Mouse (Mus musculus) heart, embryonic 11.5 days (tissue): ENCODE results near the gene Ttll11. TPM values are rescaled to one million over a fixed set of nuclear protein-coding genes. Genes with fewer than 3 reads are reported as not detected.

Experiments
- ATAC-seq: fragments of 200-750 bp; cut with Nextera tagmentation; replicated peaks from 2 replicates; pipeline ENCODE4 v1.8.0; 2017; ENCODE audit warnings: moderate library complexity; ENCODE audit not compliant: insufficient number of reproducible peaks, low FRiP score, low TSS enrichment
- H3K27ac ChIP-seq: fragments of 300-500 bp; sonication (generic); 2 replicates; pipeline ENCODE4 v1.5.1; 2014; ENCODE audit warnings: mild to moderate bottlenecking, low read depth, low read length
- H3K27me3 ChIP-seq: fragments of 300-500 bp; sonication (generic); 2 replicates; pipeline ENCODE4 v1.6.1; 2014; ENCODE audit warnings: mild to moderate bottlenecking, low read length, mixed read lengths; ENCODE audit not compliant: control insufficient read depth, insufficient read depth
- H3K36me3 ChIP-seq: fragments of 300-500 bp; sonication (generic); 2 replicates; pipeline ENCODE4 v1.6.1; 2014; ENCODE audit warnings: mild to moderate bottlenecking, low read length, moderate library complexity, mixed read lengths; ENCODE audit not compliant: control insufficient read depth, insufficient read depth
- H3K4me1 ChIP-seq: fragments of 300-500 bp; sonication (generic); 2 replicates; pipeline ENCODE4 v1.6.1; 2014; ENCODE audit warnings: low read length; ENCODE audit not compliant: control insufficient read depth, insufficient read depth
- H3K4me2 ChIP-seq: fragments of 300-500 bp; sonication (generic); 2 replicates; pipeline ENCODE4 v1.6.1; 2014; ENCODE audit warnings: mild to moderate bottlenecking, moderate library complexity
- H3K4me3 ChIP-seq: fragments of 300-500 bp; sonication (generic); 2 replicates; pipeline ENCODE4 v1.5.1; 2014; ENCODE audit warnings: low read depth, low read length
- H3K9ac ChIP-seq: fragments of 300-500 bp; sonication (generic); 2 replicates; pipeline ENCODE4 v1.6.1; 2014; ENCODE audit warnings: mild to moderate bottlenecking, low read depth, low read length, moderate library complexity
- H3K9me3 ChIP-seq: fragments of 300-500 bp; sonication (generic); replicated peaks from 2 replicates; pipeline ENCODE4 v1.6.1; 2016; ENCODE audit warnings: low read length; ENCODE audit not compliant: control insufficient read depth
- WGBS: fragments of 180-500 bp; shearing (Covaris S2); extraction: QIAGEN DNeasy Blood & Tissue Kit; methylation state at CpG from one replicate; pipeline ENCODE4 v1.1.7; 2014; ENCODE audit not compliant: insufficient replicate concordance; 5-methylcytosine and 5-hydroxymethylcytosine counted together
- polyA plus RNA-seq: library from polyadenylated mRNA; unstranded; fragments of >200 nt; fragmentation: Nextera tagmentation; extraction: Ambion mirVana; gene quantifications from 2 replicates; pipeline ENCODE4 v1.2.1, GENCODE M21; 2014

Ttll11 gene
- polyA plus RNA-seq, 1 experiment from 2014 or later = 0.34 TPM

DNA sequence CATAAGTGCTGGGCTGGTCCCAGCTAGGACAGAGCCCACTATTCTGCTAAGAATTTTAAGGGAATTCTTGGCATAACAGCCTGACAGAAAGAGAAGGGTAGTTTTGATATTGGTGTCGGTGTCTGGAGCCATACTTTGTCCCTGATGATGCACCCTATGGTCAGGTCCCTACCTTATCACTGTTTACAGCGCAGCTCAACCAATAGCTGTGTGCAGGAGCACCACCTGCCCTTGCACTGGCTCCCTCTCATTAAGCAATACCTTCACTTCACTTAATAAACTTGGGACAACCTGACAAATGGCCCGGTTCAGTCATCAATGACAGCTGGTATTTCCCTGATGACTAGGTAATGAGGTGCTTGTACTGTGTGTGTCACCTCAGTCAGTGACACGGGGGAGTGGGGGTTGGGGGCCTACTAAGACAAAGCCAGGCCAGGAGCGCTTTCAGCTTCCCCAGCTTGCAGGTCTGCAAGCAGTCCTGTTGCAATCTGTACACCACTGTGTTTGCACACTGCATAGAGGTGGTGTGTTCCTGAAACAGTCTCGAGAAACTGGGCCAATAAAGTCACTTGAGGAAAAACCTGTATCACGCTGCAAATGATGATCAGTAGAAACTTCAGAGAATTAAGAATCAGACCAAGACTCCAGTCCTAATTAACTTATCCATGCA is 22.1 kb downstream of the Ttll11 start:
- ATAC-seq = no peak
- no peaks in the 10 kb centered on the region; the same call in 1 of the 2 replicates for H3K9me3 ChIP-seq
- no peaks in the 10 kb centered on the region for H3K36me3 ChIP-seq
- no peak overlapping the region for H3K9ac ChIP-seq
- WGBS = 54% methylated on average over 7 of the region's 7 CpGs
- no peak overlapping the region for H3K4me3 ChIP-seq
- no peak overlapping the region for H3K4me2 ChIP-seq
- no peak overlapping the region for H3K27ac ChIP-seq
- peaks cover 2% of the 10 kb centered on the region; the same call in 1 of the 2 replicates for H3K4me1 ChIP-seq
- no peaks in the 10 kb centered on the region for H3K27me3 ChIP-seq

- Histone ChIP-seq H3K9ac (no peak overlapping the region), H3K27me3 (0 out of 2 replicates have a peak, but pooled peaks cover 2% of the 10 kb centered on the region), H3K36me3 (no peaks in the 10 kb centered on the region), H3K9me3 (no peaks in the 10 kb centered on the region; the same call in 1 of the 2 replicates), H3K4me3 (no peak overlapping the region), H3K4me1 (peaks cover 2% of the 10 kb centered on the region; the same call in 1 of the 2 replicates), H3K27ac (no peak overlapping the region), H3K4me2 (no peak overlapping the region)
- WGBS = 42% methylated on average over 5 of the region's 5 CpGs
- ATAC-seq = no peak
Observed at GRCm38 (mm10) chr2:35955211-35955610, 24.5 kb downstream of the Ttll11 start.

GRCm38 (mm10) chr2:35952187-35952958 is 27.3 kb downstream of the Ttll11 start:
- H3K4me3 ChIP-seq = no peak overlapping the region
- 49% methylated on average over 16 of the region's 16 CpGs for WGBS

GRCm38 (mm10) chr2:35944896-35945295 is 34.8 kb downstream of the Ttll11 start:
- WGBS = 83% methylated on average over 4 of the region's 4 CpGs
- Histone ChIP-seq H3K4me3 (no peak overlapping the region), H3K27ac (no peak overlapping the region), H3K36me3 (no peaks in the 10 kb centered on the region), H3K4me1 (no peaks in the 10 kb centered on the region), H3K27me3 (no peaks in the 10 kb centered on the region), H3K4me2 (no peak overlapping the region), H3K9ac (no peak overlapping the region), H3K9me3 (no peaks in the 10 kb centered on the region)
- no peak for ATAC-seq

More at GRCm38 (mm10) chr2:35952187-35952958, 27.3 kb downstream of the Ttll11 start:
- Histone ChIP-seq H3K9me3 (no peaks in the 10 kb centered on the region), H3K9ac (no peak overlapping the region), H3K4me2 (no peak overlapping the region), H3K27ac (no peak overlapping the region), H3K4me1 (no peaks in the 10 kb centered on the region; the same call in 1 of the 2 replicates), H3K36me3 (no peaks in the 10 kb centered on the region), H3K27me3 (0 out of 2 replicates have a peak, but pooled peaks cover 2% of the 10 kb centered on the region)
- ATAC-seq = no peak

GRCm38 (mm10) chr2:35942960-35943359 is 36.8 kb downstream of the Ttll11 start:
- no peak for ATAC-seq
- H3K27me3 ChIP-seq = no peaks in the 10 kb centered on the region
- no peaks in the 10 kb centered on the region for H3K4me1 ChIP-seq
- H3K36me3 ChIP-seq = no peaks in the 10 kb centered on the region
- 70% methylated on average over 9 of the region's 9 CpGs for WGBS
- H3K4me3 ChIP-seq = no peak overlapping the region
- no peaks in the 10 kb centered on the region for H3K9me3 ChIP-seq
- H3K4me2 ChIP-seq = no peak overlapping the region
- no peak overlapping the region for H3K27ac ChIP-seq
- no peak overlapping the region for H3K9ac ChIP-seq

DNA sequence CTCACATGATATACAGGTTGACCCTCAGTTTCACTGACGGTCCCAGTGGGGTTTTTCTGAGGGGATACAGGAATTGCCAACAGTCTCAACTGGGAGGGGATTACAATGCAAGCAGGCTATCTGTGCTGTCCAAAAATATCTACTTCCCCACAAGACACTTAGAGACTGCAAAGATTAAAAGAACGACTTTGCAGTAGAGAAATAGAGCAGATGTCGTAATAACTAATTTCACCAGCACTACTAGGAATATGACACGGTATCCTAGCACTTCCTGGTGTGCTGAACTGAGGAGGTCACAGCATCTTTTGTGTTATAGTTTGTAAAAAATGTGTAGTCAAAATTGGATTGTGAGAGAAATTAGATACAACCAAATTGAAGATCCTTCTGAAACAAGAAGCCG is 44.7 kb downstream of the Ttll11 start:
- Histone ChIP-seq H3K27me3 (no peaks in the 10 kb centered on the region), H3K9me3 (no peaks in the 10 kb centered on the region), H3K4me2 (no peak overlapping the region), H3K9ac (no peak overlapping the region), H3K4me1 (peaks cover 4% of the 10 kb centered on the region; the same call in 1 of the 2 replicates), H3K4me3 (no peak overlapping the region), H3K36me3 (no peaks in the 10 kb centered on the region), H3K27ac (no peak overlapping the region)
- no peak for ATAC-seq
- 56% methylated on average over 5 of the region's 5 CpGs for WGBS

DNA sequence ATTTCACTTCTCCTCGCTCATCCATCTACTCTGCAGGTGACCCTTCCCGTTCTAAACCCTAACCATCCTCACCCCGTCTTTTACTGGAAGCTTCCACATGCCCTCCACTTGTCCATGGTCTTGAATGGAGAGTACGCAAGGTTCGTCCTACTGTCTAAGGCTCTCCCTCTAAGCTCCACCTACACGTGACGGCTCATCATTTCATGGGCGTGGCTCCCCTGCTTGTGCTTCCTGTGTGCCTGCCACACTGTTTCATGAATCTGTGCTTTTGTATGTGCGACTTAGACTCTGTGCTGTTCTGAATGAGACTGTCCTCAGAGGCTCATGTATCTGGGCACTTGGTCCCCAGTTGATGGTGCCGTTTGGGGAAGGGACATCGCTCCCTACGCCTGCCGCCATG is 46.6 kb downstream of the Ttll11 start:
- no peak overlapping the region for H3K4me3 ChIP-seq
- no peaks in the 10 kb centered on the region for H3K9me3 ChIP-seq
- no peaks in the 10 kb centered on the region for H3K27me3 ChIP-seq
- no peak overlapping the region for H3K9ac ChIP-seq
- H3K4me1 ChIP-seq = peaks cover 7% of the 10 kb centered on the region
- ATAC-seq = no peak
- H3K27ac ChIP-seq = no peak overlapping the region
- 91% methylated on average over 13 of the region's 13 CpGs for WGBS
- H3K4me2 ChIP-seq = no peak overlapping the region
- no peaks in the 10 kb centered on the region for H3K36me3 ChIP-seq

GRCm38 (mm10) chr2:35931619-35932018 is 48.1 kb downstream of the Ttll11 start:
- ATAC-seq = no peak
- H3K9ac ChIP-seq = no peak overlapping the region
- H3K4me2 ChIP-seq = no peak overlapping the region
- 64% methylated on average over 3 of the region's 3 CpGs for WGBS
- H3K27ac ChIP-seq = no peak overlapping the region
- peaks cover 12% of the 10 kb centered on the region for H3K4me1 ChIP-seq
- no peaks in the 10 kb centered on the region for H3K27me3 ChIP-seq
- no peak overlapping the region for H3K4me3 ChIP-seq
- no peaks in the 10 kb centered on the region for H3K9me3 ChIP-seq
- no peaks in the 10 kb centered on the region for H3K36me3 ChIP-seq
